Mouse (Mus musculus) G1E (cell line): Measurements from ENCODE around the gene Tm9sf3. TPM values are rescaled to one million over a fixed set of nuclear protein-coding genes. Genes with fewer than 3 reads are reported as not detected.

Experiments used
- ATAC-seq: 2 replicates; pipeline ENCODE4 v1.8.0; 2016; ENCODE audit warnings: mild to moderate bottlenecking; ENCODE audit not compliant: insufficient number of reproducible peaks, poor library complexity, low FRiP score, severe bottlenecking; ENCODE audit errors: extremely low read depth
- DNase-seq: peaks from one replicate; pipeline ENCODE4 v3.0.0; 2012; ENCODE audit warnings: low spot score
- H3K27me3 ChIP-seq: 2 replicates; pipeline ENCODE4 v1.6.1; 2012; ENCODE audit warnings: mild to moderate bottlenecking, low read length, inconsistent platforms; ENCODE audit not compliant: insufficient read depth
- H3K36me3 ChIP-seq: replicated peaks from 2 replicates; pipeline ENCODE3; 2012; ENCODE audit warnings: mild to moderate bottlenecking, inconsistent platforms
- H3K4me1 ChIP-seq: 2 replicates; pipeline ENCODE4 v1.6.1; 2012; ENCODE audit warnings: low read depth, low read length, inconsistent platforms, mixed read lengths; ENCODE audit not compliant: insufficient read depth
- H3K4me3 ChIP-seq: 2 replicates; pipeline ENCODE4 v1.5.1; 2012; ENCODE audit warnings: low read depth, mild to moderate bottlenecking, inconsistent platforms, low read length, moderate library complexity, mixed read lengths
- H3K9me3 ChIP-seq: replicated peaks from 2 replicates; pipeline ENCODE4 v1.6.1; 2012; ENCODE audit warnings: inconsistent platforms
- CTCF ChIP-seq: IDR thresholded peaks from 2 replicates; pipeline ENCODE4 v1.5.1; 2012; ENCODE audit warnings: low read depth, low read length, inconsistent platforms, mixed read lengths
- GATA1 ChIP-seq: IDR thresholded peaks from 2 replicates; pipeline ENCODE4 v1.6.1; 2012; ENCODE audit warnings: borderline replicate concordance, low read length, inconsistent platforms, mixed read lengths
- GATA2 ChIP-seq: IDR thresholded peaks from 2 replicates; pipeline ENCODE4 v1.6.1; 2012; ENCODE audit warnings: low read depth, low read length, inconsistent platforms, borderline replicate concordance
- POLR2AphosphoS5 ChIP-seq: IDR thresholded peaks from 2 replicates; pipeline ENCODE4 v1.6.1; 2012; ENCODE audit warnings: low read depth, low read length, inconsistent platforms; ENCODE audit not compliant: insufficient replicate concordance
- TAL1 ChIP-seq: conservative IDR thresholded peaks from 2 replicates; pipeline ENCODE4 v1.6.1; 2012; ENCODE audit warnings: low read depth, low read length, inconsistent platforms, mixed read lengths
- polyA plus RNA-seq: library from polyadenylated mRNA; stranded (reverse); fragments of >175 nt; gene quantifications from 2 replicates; pipeline ENCODE4 v1.2.3, GENCODE M21; 2012
- total RNA-seq, 2 experiments: library from RNA; stranded (forward) in 1 of 2; stranded (reverse) in 1 of 2; fragments of 200-1000 nt in 1 of 2; fragments of >200 nt in 1 of 2; fragmentation: Nextera tagmentation in 1 of 2; gene quantifications; 2 replicates each; pipeline ENCODE4 v1.2.3; 2014 to 2017

The Tm9sf3 gene
- total and polyA plus RNA-seq, 3 experiments: 45.9 to 236 (median 118) TPM

DNA sequence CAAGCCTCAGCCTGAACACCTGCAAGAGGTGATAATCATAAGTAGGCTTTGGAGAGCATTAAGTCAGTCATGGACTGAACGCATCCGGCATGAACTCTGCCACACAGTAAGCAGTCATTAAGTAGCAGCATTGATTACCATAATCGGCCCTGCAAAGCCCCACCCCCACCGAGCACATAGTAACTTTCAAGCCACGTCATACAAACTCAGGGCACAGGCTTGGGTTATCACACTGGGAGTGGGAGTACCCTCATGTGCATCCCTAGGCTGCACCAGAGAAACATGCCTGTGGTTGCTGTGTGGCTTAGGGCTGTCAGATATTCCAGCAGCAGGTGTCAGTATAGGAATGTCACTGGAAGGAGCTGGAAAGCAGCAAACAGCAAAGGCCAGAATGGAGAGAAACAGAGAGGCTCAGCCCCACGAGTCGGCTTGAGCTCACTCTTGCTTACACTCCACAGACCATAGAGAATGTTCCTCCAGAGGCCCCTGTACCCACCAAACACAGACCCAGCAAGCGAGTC, 16.0 kb upstream of the Tm9sf3 start:
- H3K27me3 ChIP-seq: peaks cover 58% of the 10 kb centered on the region
- DNase-seq: no peak
- no peak for ATAC-seq
- no peak overlapping the region for H3K4me3 ChIP-seq
- 0 out of 2 replicates have a peak, but pooled peaks cover 1% of the 10 kb centered on the region for H3K4me1 ChIP-seq
- no peaks in the 10 kb centered on the region for H3K9me3 ChIP-seq
- no peaks in the 10 kb centered on the region for H3K36me3 ChIP-seq
- no peak for TF ChIP-seq GATA1
- TF ChIP-seq POLR2AphosphoS5: no peak

DNA sequence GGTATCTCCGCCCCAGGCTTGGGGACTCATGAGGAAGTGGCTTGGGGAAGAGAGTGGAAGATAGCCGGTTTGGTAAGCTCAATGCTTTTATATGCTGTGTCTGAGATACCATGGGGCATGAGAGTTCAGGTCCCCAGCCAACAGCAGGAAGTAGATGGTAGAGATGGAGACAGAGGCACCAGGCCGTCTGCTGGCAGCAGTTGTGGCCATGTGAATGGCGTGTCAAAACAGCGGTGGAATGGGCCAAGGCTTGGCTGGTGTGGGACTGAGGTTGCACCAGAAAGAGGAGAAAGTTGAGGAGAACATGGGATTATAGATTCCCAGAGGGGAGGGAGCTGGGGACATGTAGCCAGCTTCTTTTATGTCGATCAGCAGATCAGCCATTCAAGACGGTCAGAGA, 14.8 kb upstream of the Tm9sf3 start:
- H3K4me1 ChIP-seq: 0 out of 2 replicates have a peak, but pooled peaks cover 1% of the 10 kb centered on the region
- no peaks in the 10 kb centered on the region for H3K9me3 ChIP-seq
- peaks cover 55% of the 10 kb centered on the region for H3K27me3 ChIP-seq
- ATAC-seq: no peak
- TF ChIP-seq CTCF (no peak), TAL1 (no peak), GATA2 (no peak), GATA1 (no peak), POLR2AphosphoS5 (no peak)
- H3K36me3 ChIP-seq: no peaks in the 10 kb centered on the region
- H3K4me3 ChIP-seq: no peak overlapping the region
- no peak for DNase-seq

DNA sequence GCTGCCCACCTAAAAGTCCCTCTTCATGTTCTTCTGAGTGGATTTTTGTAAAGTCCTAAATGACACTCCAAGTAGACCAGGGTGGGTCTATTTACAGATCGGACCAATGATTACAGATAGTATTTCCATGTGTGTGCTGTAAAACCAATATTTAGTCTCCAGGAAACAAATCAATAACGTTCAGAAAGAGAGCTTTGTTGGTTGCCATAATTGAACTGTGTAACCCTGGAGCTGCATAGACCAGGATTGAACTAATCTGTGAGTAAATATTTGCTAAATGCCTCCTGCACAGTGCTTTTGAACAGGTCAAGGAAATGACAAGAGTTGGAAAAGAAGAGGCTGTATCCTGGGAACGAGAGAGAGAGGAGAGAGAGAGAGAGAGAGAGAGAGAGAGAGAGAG, 11.8 kb upstream of the Tm9sf3 start:
- no peaks in the 10 kb centered on the region for H3K9me3 ChIP-seq
- no peaks in the 10 kb centered on the region for H3K36me3 ChIP-seq
- no peak overlapping the region for H3K4me3 ChIP-seq
- peaks cover 55% of the 10 kb centered on the region for H3K27me3 ChIP-seq
- H3K4me1 ChIP-seq: 0 out of 2 replicates have a peak, but pooled peaks cover 1% of the 10 kb centered on the region
- TF ChIP-seq GATA1: no peak
- TF ChIP-seq TAL1: no peak
- no peak for TF ChIP-seq POLR2AphosphoS5
- TF ChIP-seq CTCF: no peak
- TF ChIP-seq GATA2: no peak
- DNase-seq (no peak), ATAC-seq (no peak)

DNA sequence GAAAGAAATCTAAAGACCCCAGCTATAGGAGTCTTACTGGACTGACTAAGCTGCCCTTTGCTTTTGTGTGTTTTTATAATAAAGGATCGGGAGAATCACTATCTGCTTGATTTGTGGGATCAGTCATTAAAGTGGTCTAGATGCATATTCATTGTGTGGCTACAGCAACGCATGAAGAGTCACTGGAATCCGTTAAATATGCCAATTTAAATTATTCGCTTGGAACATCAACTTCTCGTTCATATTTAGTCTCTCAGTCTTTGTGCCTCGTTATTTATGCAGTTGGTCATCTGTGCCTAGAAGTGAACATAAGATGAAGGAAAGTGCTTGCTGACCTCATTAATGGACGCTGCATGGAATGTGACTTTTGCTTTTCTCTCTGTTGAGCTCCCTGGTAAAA, 7.1 kb upstream of the Tm9sf3 start:
- ATAC-seq (no peak), DNase-seq (no peak)
- Histone ChIP-seq H3K36me3 (no peaks in the 10 kb centered on the region), H3K4me1 (peaks cover 10% of the 10 kb centered on the region; the same call in 1 of the 2 replicates), H3K4me3 (no peak overlapping the region), H3K27me3 (peaks cover 39% of the 10 kb centered on the region), H3K9me3 (no peaks in the 10 kb centered on the region)
- TF ChIP-seq CTCF: no peak
- no peak for TF ChIP-seq GATA1
- no peak for TF ChIP-seq POLR2AphosphoS5

DNA sequence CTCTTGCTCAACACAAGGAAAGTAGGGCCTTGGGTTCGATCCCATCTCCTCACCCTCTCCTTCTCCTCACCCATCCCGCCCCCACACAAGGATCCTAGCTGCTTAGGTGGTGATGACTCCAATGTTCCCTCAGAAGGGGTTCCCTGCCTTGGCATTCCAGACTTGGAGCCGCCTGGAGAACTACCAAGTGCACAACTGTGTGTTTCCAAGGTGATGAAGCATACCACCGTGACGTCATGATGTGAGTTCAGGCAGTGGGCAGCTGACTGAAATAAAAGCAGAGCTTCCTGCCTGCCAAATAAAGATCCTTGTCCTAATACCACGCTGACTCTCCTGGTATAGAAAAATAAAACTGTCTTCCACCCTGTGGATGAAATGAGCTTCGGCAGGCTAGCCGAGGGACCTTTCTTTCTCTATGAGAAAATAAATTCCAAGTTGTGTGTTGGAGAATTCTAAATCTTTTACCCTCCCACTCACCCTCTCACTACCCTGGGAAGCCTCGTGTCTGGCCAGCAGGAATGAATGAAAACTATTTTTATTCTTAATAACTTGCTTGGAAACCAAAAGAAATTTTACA, 6.4 kb upstream of the Tm9sf3 start:
- no peaks in the 10 kb centered on the region for H3K36me3 ChIP-seq
- H3K9me3 ChIP-seq: no peaks in the 10 kb centered on the region
- H3K4me3 ChIP-seq: no peak overlapping the region
- DNase-seq (no peak), ATAC-seq (no peak)
- peaks cover 37% of the 10 kb centered on the region for H3K27me3 ChIP-seq
- peaks cover 15% of the 10 kb centered on the region; the same call in 1 of the 2 replicates for H3K4me1 ChIP-seq
- TF ChIP-seq CTCF (no peak), POLR2AphosphoS5 (no peak), GATA2 (no peak), GATA1 (no peak), TAL1 (no peak)

DNA sequence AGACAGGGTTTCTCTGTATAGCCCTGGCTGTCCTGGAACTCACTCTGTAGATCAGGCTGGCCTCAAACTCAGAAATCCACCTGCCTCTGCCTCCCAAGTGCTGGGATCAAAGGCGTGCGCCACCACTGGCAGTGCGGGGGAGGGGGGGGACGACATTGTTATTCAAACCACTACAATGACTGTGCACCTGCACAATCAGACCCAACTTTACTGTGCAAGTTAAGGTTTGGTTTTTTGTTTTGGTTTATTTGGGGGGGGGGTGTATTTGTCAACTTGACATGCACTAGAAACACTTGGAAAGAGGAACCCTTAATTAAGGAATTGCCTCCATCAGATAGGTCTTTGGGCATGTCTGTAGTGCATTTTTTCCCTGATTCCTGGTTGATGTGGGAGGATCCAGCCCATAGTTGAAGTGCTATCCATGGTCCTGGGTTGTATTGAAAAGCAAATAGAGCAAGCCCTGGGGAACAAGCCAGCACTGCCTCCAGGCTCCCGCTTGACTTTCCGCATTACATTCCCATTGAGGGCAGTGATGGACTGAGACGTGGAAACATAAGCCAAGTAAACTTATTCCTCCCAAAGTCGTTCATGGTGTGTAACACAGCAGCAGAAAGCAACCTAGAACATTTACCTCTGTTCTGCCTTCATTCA, 2.6 kb upstream of the Tm9sf3 start:
- TF ChIP-seq TAL1 (no peak), GATA2 (no peak), GATA1 (no peak), POLR2AphosphoS5 (no peak), CTCF (no peak)
- Histone ChIP-seq H3K4me1 (peaks cover 30% of the 10 kb centered on the region), H3K36me3 (peaks cover 4% of the 10 kb centered on the region), H3K9me3 (no peaks in the 10 kb centered on the region), H3K4me3 (no peak overlapping the region), H3K27me3 (peaks cover 16% of the 10 kb centered on the region)
- ATAC-seq (no peak), DNase-seq (no peak)

DNA sequence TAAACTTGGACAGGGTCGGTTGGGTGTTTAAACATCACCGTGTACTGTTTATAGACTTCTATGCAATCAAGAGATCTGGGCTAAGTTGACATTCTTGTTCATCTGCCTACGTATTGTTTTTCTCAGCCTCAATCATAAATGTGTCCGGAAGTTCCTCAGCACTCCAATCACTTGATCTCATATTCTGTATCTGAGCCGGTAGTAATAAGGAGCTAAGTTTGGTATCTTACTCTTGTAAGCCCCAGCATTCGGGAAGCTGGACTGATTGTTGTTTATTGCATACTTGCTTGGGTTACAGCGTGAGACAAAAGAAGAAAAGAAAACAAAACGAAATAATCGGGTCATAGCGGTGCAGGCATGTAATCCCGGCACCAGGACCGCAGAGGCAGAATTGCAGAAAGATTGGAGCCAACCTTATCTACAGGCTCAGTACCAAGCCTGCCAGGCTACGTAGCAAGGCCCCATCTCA, 568 bp upstream of the Tm9sf3 start:
- H3K4me1 ChIP-seq: peaks cover 48% of the 10 kb centered on the region
- DNase-seq: no peak
- no peak for ATAC-seq

More for the DNA sequence above, 568 bp upstream of the Tm9sf3 start:
- peak overlapping the region; percentile 79 for H3K4me3 ChIP-seq
- TF ChIP-seq TAL1 (no peak), GATA1 (no peak), CTCF (no peak), POLR2AphosphoS5 (no peak), GATA2 (no peak)
- 0 out of 2 replicates have a peak, but pooled peaks cover 5% of the 10 kb centered on the region for H3K27me3 ChIP-seq
- H3K36me3 ChIP-seq: peaks cover 21% of the 10 kb centered on the region
- no peaks in the 10 kb centered on the region for H3K9me3 ChIP-seq
